Mouse (Mus musculus): ENCODE measurements around the gene Foxred1. TPM values are rescaled to one million over a fixed set of nuclear protein-coding genes. Genes with fewer than 3 reads are reported as not detected.

Gene Foxred1
- polyA plus RNA-seq, 1 experiment from 2014 or later: 46.3 TPM

- Histone ChIP-seq H3K4me1 (ENCODE audit: control insufficient read depth, insufficient read depth, low read length) (peaks cover 5% of the 10 kb centered on the region; the same call in 1 of the 2 replicates), H3K9ac (ENCODE audit: low read depth, low read length) (no peak overlapping the region), H3K27ac (ENCODE audit: low read length) (no peak overlapping the region), H3K4me2 (ENCODE audit: low read depth, low read length) (no peak overlapping the region), H3K4me3 (ENCODE audit: low read length) (no peak overlapping the region), H3K36me3 (ENCODE audit: control insufficient read depth, insufficient read depth, low read length) (no peaks in the 10 kb centered on the region), H3K9me3 (ENCODE audit: control insufficient read depth, low read length) (no peaks in the 10 kb centered on the region), H3K27me3 (replicated peaks; ENCODE audit: control insufficient read depth, insufficient read depth, low read length) (no peaks in the 10 kb centered on the region)
- ATAC-seq: no peak
- WGBS: 82% methylated on average over 10 of the region's 10 CpGs
Measured at GRCm38 (mm10) chr9:35198351-35198750, 12.5 kb downstream of the Foxred1 start.

GRCm38 (mm10) chr9:35197625-35198024 is 13.2 kb downstream of the Foxred1 start:
- Histone ChIP-seq H3K36me3 (ENCODE audit: control insufficient read depth, insufficient read depth, low read length) (no peaks in the 10 kb centered on the region), H3K4me3 (ENCODE audit: low read length) (no peak overlapping the region), H3K4me2 (ENCODE audit: low read depth, low read length) (no peak overlapping the region), H3K9ac (ENCODE audit: low read depth, low read length) (no peak overlapping the region), H3K4me1 (ENCODE audit: control insufficient read depth, insufficient read depth, low read length) (peaks cover 5% of the 10 kb centered on the region; the same call in 1 of the 2 replicates), H3K27me3 (replicated peaks; ENCODE audit: control insufficient read depth, insufficient read depth, low read length) (no peaks in the 10 kb centered on the region), H3K27ac (ENCODE audit: low read length) (no peak overlapping the region), H3K9me3 (ENCODE audit: control insufficient read depth, low read length) (no peaks in the 10 kb centered on the region)
- ATAC-seq: no peak
- WGBS: 89% methylated on average over 3 of the region's 3 CpGs

- no peaks in the 10 kb centered on the region for H3K4me1 ChIP-seq (ENCODE audit: control insufficient read depth, insufficient read depth, low read length)
- no peaks in the 10 kb centered on the region for H3K9me3 ChIP-seq (ENCODE audit: control insufficient read depth, low read length)
- H3K4me2 ChIP-seq (ENCODE audit: low read depth, low read length): no peak overlapping the region
- H3K36me3 ChIP-seq (ENCODE audit: control insufficient read depth, insufficient read depth, low read length): no peaks in the 10 kb centered on the region; the same call in 1 of the 2 replicates
- ATAC-seq: no peak
- no peak overlapping the region for H3K9ac ChIP-seq (ENCODE audit: low read depth, low read length)
- no peaks in the 10 kb centered on the region for H3K27me3 ChIP-seq (replicated peaks; ENCODE audit: control insufficient read depth, insufficient read depth, low read length)
- no peak overlapping the region for H3K4me3 ChIP-seq (ENCODE audit: low read length)
- 95% methylated on average over 3 of the region's 3 CpGs for WGBS
- no peak overlapping the region for H3K27ac ChIP-seq (ENCODE audit: low read length)
Measured at GRCm38 (mm10) chr9:35194048-35194447, 16.8 kb downstream of the Foxred1 start.

GRCm38 (mm10) chr9:35192983-35193542 is 17.8 kb downstream of the Foxred1 start:
- no peak overlapping the region for H3K27ac ChIP-seq (ENCODE audit: low read length)
- no peak for ATAC-seq
- H3K9me3 ChIP-seq (ENCODE audit: control insufficient read depth, low read length): no peaks in the 10 kb centered on the region
- no peak overlapping the region for H3K4me2 ChIP-seq (ENCODE audit: low read depth, low read length)
- H3K4me1 ChIP-seq (ENCODE audit: control insufficient read depth, insufficient read depth, low read length): no peaks in the 10 kb centered on the region
- H3K4me3 ChIP-seq (ENCODE audit: low read length): no peak overlapping the region
- no peak overlapping the region for H3K9ac ChIP-seq (ENCODE audit: low read depth, low read length)
- no peaks in the 10 kb centered on the region for H3K27me3 ChIP-seq (replicated peaks; ENCODE audit: control insufficient read depth, insufficient read depth, low read length)
- 85% methylated on average over 11 of the region's 11 CpGs for WGBS
- H3K36me3 ChIP-seq (ENCODE audit: control insufficient read depth, insufficient read depth, low read length): peaks cover 7% of the 10 kb centered on the region; the same call in 1 of the 2 replicates

GRCm38 (mm10) chr9:35188700-35189099 is 22.2 kb downstream of the Foxred1 start:
- no peaks in the 10 kb centered on the region for H3K27me3 ChIP-seq (replicated peaks; ENCODE audit: control insufficient read depth, insufficient read depth, low read length)
- H3K4me3 ChIP-seq (ENCODE audit: low read length): no peak overlapping the region
- no peak overlapping the region for H3K9ac ChIP-seq (ENCODE audit: low read depth, low read length)
- H3K4me2 ChIP-seq (ENCODE audit: low read depth, low read length): no peak overlapping the region
- H3K4me1 ChIP-seq (ENCODE audit: control insufficient read depth, insufficient read depth, low read length): no peaks in the 10 kb centered on the region
- no peaks in the 10 kb centered on the region for H3K9me3 ChIP-seq (ENCODE audit: control insufficient read depth, low read length)
- 77% methylated on average over 22 of the region's 22 CpGs for WGBS
- H3K27ac ChIP-seq (ENCODE audit: low read length): no peak overlapping the region
- peaks cover 7% of the 10 kb centered on the region; the same call in 1 of the 2 replicates for H3K36me3 ChIP-seq (ENCODE audit: control insufficient read depth, insufficient read depth, low read length)
- no peak for ATAC-seq

GRCm38 (mm10) chr9:35187351-35187903 is 23.4 kb downstream of the Foxred1 start:
- H3K4me3 ChIP-seq (ENCODE audit: low read length): no peak overlapping the region
- no peak for ATAC-seq
- H3K27ac ChIP-seq (ENCODE audit: low read length): no peak overlapping the region
- H3K36me3 ChIP-seq (ENCODE audit: control insufficient read depth, insufficient read depth, low read length): peaks cover 7% of the 10 kb centered on the region; the same call in 1 of the 2 replicates
- no peak overlapping the region for H3K9ac ChIP-seq (ENCODE audit: low read depth, low read length)
- 82% methylated on average over 10 of the region's 10 CpGs for WGBS
- no peaks in the 10 kb centered on the region for H3K27me3 ChIP-seq (replicated peaks; ENCODE audit: control insufficient read depth, insufficient read depth, low read length)
- no peaks in the 10 kb centered on the region for H3K4me1 ChIP-seq (ENCODE audit: control insufficient read depth, insufficient read depth, low read length)
- H3K4me2 ChIP-seq (ENCODE audit: low read depth, low read length): no peak overlapping the region
- no peaks in the 10 kb centered on the region for H3K9me3 ChIP-seq (ENCODE audit: control insufficient read depth, low read length)

GRCm38 (mm10) chr9:35186430-35186829 is 24.4 kb downstream of the Foxred1 start:
- no peaks in the 10 kb centered on the region for H3K27me3 ChIP-seq (replicated peaks; ENCODE audit: control insufficient read depth, insufficient read depth, low read length)
- no peak overlapping the region for H3K4me3 ChIP-seq (ENCODE audit: low read length)
- 71% methylated on average over 4 of the region's 4 CpGs for WGBS
- no peak overlapping the region for H3K9ac ChIP-seq (ENCODE audit: low read depth, low read length)
- no peak overlapping the region for H3K27ac ChIP-seq (ENCODE audit: low read length)
- H3K4me2 ChIP-seq (ENCODE audit: low read depth, low read length): no peak overlapping the region
- H3K4me1 ChIP-seq (ENCODE audit: control insufficient read depth, insufficient read depth, low read length): no peaks in the 10 kb centered on the region
- no peaks in the 10 kb centered on the region for H3K9me3 ChIP-seq (ENCODE audit: control insufficient read depth, low read length)
- ATAC-seq: no peak
- H3K36me3 ChIP-seq (ENCODE audit: control insufficient read depth, insufficient read depth, low read length): peaks cover 7% of the 10 kb centered on the region; the same call in 1 of the 2 replicates

GRCm38 (mm10) chr9:35183359-35183758 is 27.5 kb downstream of the Foxred1 start:
- WGBS: 75% methylated on average over 5 of the region's 5 CpGs
- Histone ChIP-seq H3K4me3 (ENCODE audit: low read length) (no peak overlapping the region), H3K4me2 (ENCODE audit: low read depth, low read length) (no peak overlapping the region), H3K36me3 (ENCODE audit: control insufficient read depth, insufficient read depth, low read length) (0 out of 2 replicates have a peak, but pooled peaks cover 1% of the 10 kb centered on the region), H3K4me1 (ENCODE audit: control insufficient read depth, insufficient read depth, low read length) (no peaks in the 10 kb centered on the region), H3K27ac (ENCODE audit: low read length) (no peak overlapping the region), H3K9ac (ENCODE audit: low read depth, low read length) (no peak overlapping the region), H3K9me3 (ENCODE audit: control insufficient read depth, low read length) (no peaks in the 10 kb centered on the region), H3K27me3 (replicated peaks; ENCODE audit: control insufficient read depth, insufficient read depth, low read length) (no peaks in the 10 kb centered on the region)
- ATAC-seq: no peak

- Histone ChIP-seq H3K27ac (ENCODE audit: low read length) (no peak overlapping the region), H3K9ac (ENCODE audit: low read depth, low read length) (no peak overlapping the region), H3K4me1 (ENCODE audit: control insufficient read depth, insufficient read depth, low read length) (no peaks in the 10 kb centered on the region), H3K9me3 (ENCODE audit: control insufficient read depth, low read length) (no peaks in the 10 kb centered on the region), H3K4me2 (ENCODE audit: low read depth, low read length) (no peak overlapping the region), H3K27me3 (replicated peaks; ENCODE audit: control insufficient read depth, insufficient read depth, low read length) (no peaks in the 10 kb centered on the region), H3K36me3 (ENCODE audit: control insufficient read depth, insufficient read depth, low read length) (no peaks in the 10 kb centered on the region), H3K4me3 (ENCODE audit: low read length) (no peak overlapping the region)
- no peak for ATAC-seq
- 83% methylated on average over 2 of the region's 2 CpGs for WGBS
Measured at GRCm38 (mm10) chr9:35182832-35183231, 28.0 kb downstream of the Foxred1 start.

All from intestine, embryonic 16.5 days (tissue).